Mouse (Mus musculus): Measurements from ENCODE around the gene Olfml2a.

- no peak for TF ChIP-seq GATA1 (IDR thresholded peaks at IDR 0.05; ENCODE audit: borderline replicate concordance, low read length)
- TF ChIP-seq FLI1 (IDR thresholded peaks at IDR 0.05; ENCODE audit: low read length) = no peak
These were observed 21.5 kb downstream of the Olfml2a start for GRCm38 (mm10) chr2:38953152-38953883.
